Mouse (Mus musculus): ENCODE results near the gene Rnf220. TPM values are rescaled to one million over a fixed set of nuclear protein-coding genes. Genes with fewer than 3 reads are reported as not detected.
A peak's percentile ranks its signal among the peaks of the same experiment; 100 is the strongest.

Rnf220 gene
- total and polyA plus RNA-seq, 3 experiments = 64.4 to 117 (median 86.8) TPM

- Histone ChIP-seq H3K9me3 (replicated peaks; ENCODE audit: low read length) (peaks cover 8% of the 10 kb centered on the region), H3K4me3 (replicated peaks in 1 of 3; ENCODE audit: low read depth in 2 of 3, low read length in 2 of 3, poor library complexity in 1 of 3) (peak within 1 kb of the TSS; percentile 59 to 70 (median 63)), H3K9ac (ENCODE audit: insufficient read depth, low read depth) (peak within 1 kb of the TSS; percentile 64), H3K4me2 (ENCODE audit: insufficient read depth, low read depth, poor library complexity, severe bottlenecking) (peak within 1 kb of the TSS; percentile 97), H3K27me3 (replicated peaks) (peaks cover 8% of the 10 kb centered on the region), H3K4me1 (ENCODE audit: control insufficient read depth in 1 of 2, insufficient read depth in 2 of 2) (peaks cover 0 to 39% of the 10 kb centered on the region in 2 experiments; a peak in 2 of 4 replicates), H3K79me2 (replicated peaks; ENCODE audit: control insufficient read depth, extremely low read depth, insufficient read depth, poor library complexity, severe bottlenecking) (no peaks in the 10 kb centered on the region), H3K36me3 (replicated peaks in 1 of 2; ENCODE audit: control insufficient read depth in 1 of 2, insufficient read depth in 1 of 2, low read length in 1 of 2) (no peaks in the 10 kb centered on the region), H3K27ac (ENCODE audit: insufficient read depth, low read depth) (no peak within 1 kb of the TSS)
- in situ Hi-C loops (cut with MboI; ENCODE audit: low pct_ligation_motif_present, low pct_unique_long_range_greater_than_20kb, low sequenced_read_pairs) (no loop called here), dilution Hi-C loops (cut with MboI; ENCODE audit: extremely low pct_ligation_motif_present, extremely low pct_unique_long_range_greater_than_20kb, low sequenced_read_pairs) (no loop called here)
- TF ChIP-seq MEF2A (IDR thresholded peaks at IDR 0.05; ENCODE audit: borderline replicate concordance, low read depth, low read length) (no peak), MXI1 (IDR thresholded peaks at IDR 0.05; ENCODE audit: low read depth, low read length) (0 out of 2 replicates have a peak, but pooled peaks have one; percentile 26)
- DNase-seq (ENCODE audit: extremely low read depth) = peak; percentile 88
These were observed 245.0 kb downstream of the Rnf220 start, which contains the start of the genes Tmem53 and Armh1 for GRCm38 (mm10) chr4:117251801-117252316. Gene Tmem53, plus strand, starts transcription at chr4:117251951. Gene Armh1, minus strand, starts transcription at chr4:117252125.

- Histone ChIP-seq H3K27ac (ENCODE audit: insufficient read depth, low read depth) (no peak overlapping the region), H3K27me3 (replicated peaks) (peaks cover 8% of the 10 kb centered on the region), H3K9ac (ENCODE audit: insufficient read depth, low read depth) (no peak overlapping the region), H3K79me2 (replicated peaks; ENCODE audit: control insufficient read depth, extremely low read depth, insufficient read depth, poor library complexity, severe bottlenecking) (no peaks in the 10 kb centered on the region), H3K4me3 (replicated peaks in 1 of 3; ENCODE audit: low read depth in 2 of 3, low read length in 2 of 3, poor library complexity in 1 of 3) (no peak overlapping the region), H3K36me3 (replicated peaks in 1 of 2; ENCODE audit: control insufficient read depth in 1 of 2, insufficient read depth in 1 of 2, low read length in 1 of 2) (no peaks in the 10 kb centered on the region), H3K9me3 (replicated peaks; ENCODE audit: low read length) (peaks cover 8% of the 10 kb centered on the region), H3K4me1 (ENCODE audit: control insufficient read depth in 1 of 2, insufficient read depth in 2 of 2) (peaks cover 2 to 45% of the 10 kb centered on the region in 2 experiments; a peak in 3 of 4 replicates), H3K4me2 (ENCODE audit: insufficient read depth, low read depth, poor library complexity, severe bottlenecking) (no peak overlapping the region)
- no peak for DNase-seq (ENCODE audit: extremely low read depth)
- dilution Hi-C loops (cut with MboI; ENCODE audit: extremely low pct_ligation_motif_present, extremely low pct_unique_long_range_greater_than_20kb, low sequenced_read_pairs) (no loop called here), in situ Hi-C loops (cut with MboI; ENCODE audit: low pct_ligation_motif_present, low pct_unique_long_range_greater_than_20kb, low sequenced_read_pairs) (no loop called here)
- no peak for TF ChIP-seq CHD2 (IDR thresholded peaks at IDR 0.05; ENCODE audit: low read length)
- TF ChIP-seq PAX5 (IDR thresholded peaks at IDR 0.05; ENCODE audit: low read length) = no peak
- TF ChIP-seq MYC (IDR thresholded peaks at IDR 0.05; ENCODE audit: low read depth, low read length) = no peak
- TF ChIP-seq EP300 (IDR thresholded peaks at IDR 0.05; ENCODE audit: low read length) = no peak
- TF ChIP-seq ELF1 (IDR thresholded peaks at IDR 0.05; ENCODE audit: low read depth, low read length) = no peak
- TF ChIP-seq SMC3 (IDR thresholded peaks at IDR 0.05; ENCODE audit: low read depth, low read length) = no peak
- no peak for TF ChIP-seq NELFE (IDR thresholded peaks at IDR 0.05; ENCODE audit: low read depth, low read length)
- no peak for TF ChIP-seq POLR2AphosphoS2 (IDR thresholded peaks at IDR 0.05; ENCODE audit: low read depth, low read length)
- no peak for TF ChIP-seq CHD1 (IDR thresholded peaks at IDR 0.05; ENCODE audit: low read depth, low read length)
- no peak for TF ChIP-seq ZKSCAN1 (IDR thresholded peaks at IDR 0.05; ENCODE audit: borderline replicate concordance, low read depth, low read length)
These were observed 245.9 kb downstream of the Rnf220 start for GRCm38 (mm10) chr4:117250982-117251381.

GRCm38 (mm10) chr4:117240867-117241266, 256.0 kb downstream of the Rnf220 start:
- in situ Hi-C loops (cut with MboI; ENCODE audit: low pct_ligation_motif_present, low pct_unique_long_range_greater_than_20kb, low sequenced_read_pairs) = no loop called here

More at GRCm38 (mm10) chr4:117240867-117241266, 256.0 kb downstream of the Rnf220 start:
- no peak for DNase-seq (ENCODE audit: extremely low read depth)
- H3K4me1 ChIP-seq (ENCODE audit: control insufficient read depth in 1 of 2, insufficient read depth in 2 of 2) = no peaks in the 10 kb centered on the region
- peaks cover 6% of the 10 kb centered on the region for H3K27me3 ChIP-seq (replicated peaks)
- TF ChIP-seq CTCF (conservative IDR thresholded peaks at IDR 0.05 in 1 of 2, IDR thresholded peaks at IDR 0.05 in 1 of 2; ENCODE audit: low read depth in 2 of 2, low read length in 2 of 2) (no peak), EP300 (IDR thresholded peaks at IDR 0.05; ENCODE audit: low read length) (no peak), MAFK (IDR thresholded peaks at IDR 0.05; ENCODE audit: insufficient replicate concordance, low read length) (no peak), UBTF (IDR thresholded peaks at IDR 0.05; ENCODE audit: low read depth, low read length) (no peak), POLR2AphosphoS2 (IDR thresholded peaks at IDR 0.05; ENCODE audit: low read depth, low read length) (no peak)
- no peak overlapping the region for H3K9ac ChIP-seq (ENCODE audit: insufficient read depth, low read depth)
- H3K9me3 ChIP-seq (replicated peaks; ENCODE audit: low read length) = peaks cover 10% of the 10 kb centered on the region
- no peaks in the 10 kb centered on the region for H3K79me2 ChIP-seq (replicated peaks; ENCODE audit: control insufficient read depth, extremely low read depth, insufficient read depth, poor library complexity, severe bottlenecking)
- no peak overlapping the region for H3K27ac ChIP-seq (ENCODE audit: insufficient read depth, low read depth)
- no peaks in the 10 kb centered on the region for H3K36me3 ChIP-seq (replicated peaks in 1 of 2; ENCODE audit: control insufficient read depth in 1 of 2, insufficient read depth in 1 of 2, low read length in 1 of 2)
- H3K4me2 ChIP-seq (ENCODE audit: insufficient read depth, low read depth, poor library complexity, severe bottlenecking) = no peak overlapping the region
- dilution Hi-C loops (cut with MboI; ENCODE audit: extremely low pct_ligation_motif_present, extremely low pct_unique_long_range_greater_than_20kb, low sequenced_read_pairs) = no loop called here
- H3K4me3 ChIP-seq (replicated peaks in 1 of 3; ENCODE audit: low read depth in 2 of 3, low read length in 2 of 3, poor library complexity in 1 of 3) = no peak overlapping the region

Measured in CH12.LX (cell line).